Mouse (Mus musculus): ENCODE data around the gene Slu7. TPM values are rescaled to one million over a fixed set of nuclear protein-coding genes. Genes with fewer than 3 reads are reported as not detected.

Slu7 gene
- polyA plus RNA-seq, 1 experiment = 4.1 TPM

DNA sequence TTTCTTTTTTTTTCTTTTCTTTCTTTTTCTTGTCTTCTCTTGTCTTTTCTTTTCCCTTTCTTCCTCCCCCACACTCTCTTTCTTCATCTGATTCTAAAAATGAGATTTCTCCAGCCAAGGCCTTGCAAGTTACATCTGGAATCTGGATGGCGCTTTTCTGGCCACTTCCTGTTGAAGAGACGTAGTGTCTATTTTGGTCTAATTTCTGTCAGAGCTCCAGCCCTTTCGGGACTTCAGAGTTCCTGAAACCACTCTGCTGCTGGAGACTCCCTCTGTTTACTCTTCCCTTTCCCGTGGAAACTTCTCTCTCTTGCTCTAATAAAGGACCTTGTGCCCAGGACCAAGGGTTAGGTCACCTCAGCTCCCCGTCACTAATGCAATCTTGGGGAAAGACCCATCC, 36.6 kb downstream of the Slu7 start:
- TF ChIP-seq POLR2A (IDR thresholded peaks at IDR 0.05; ENCODE audit: control insufficient read depth, extremely low read depth, insufficient read depth, low read length, poor library complexity) (no peak), CTCF (IDR thresholded peaks at IDR 0.05; ENCODE audit: borderline replicate concordance, control insufficient read depth, extremely low read depth, insufficient read depth, low read length, poor library complexity) (no peak)
- no peak overlapping the region for H3K27ac ChIP-seq (ENCODE audit: control insufficient read depth, insufficient read depth, low read length)
- DNase-seq = no peak
- 32% methylated on average over 5 of the region's 5 CpGs for WGBS
- no peaks in the 10 kb centered on the region for H3K27me3 ChIP-seq (ENCODE audit: control insufficient read depth, insufficient read depth, low read length)
- peaks cover 4% of the 10 kb centered on the region; the same call in 1 of the 2 replicates for H3K4me1 ChIP-seq (replicated peaks; ENCODE audit: control insufficient read depth, insufficient read depth, low read length)
- no peaks in the 10 kb centered on the region for H3K36me3 ChIP-seq (ENCODE audit: control insufficient read depth, insufficient read depth, low read length)
- H3K4me3 ChIP-seq (ENCODE audit: control insufficient read depth, insufficient read depth, low read length) = no peak overlapping the region

DNA sequence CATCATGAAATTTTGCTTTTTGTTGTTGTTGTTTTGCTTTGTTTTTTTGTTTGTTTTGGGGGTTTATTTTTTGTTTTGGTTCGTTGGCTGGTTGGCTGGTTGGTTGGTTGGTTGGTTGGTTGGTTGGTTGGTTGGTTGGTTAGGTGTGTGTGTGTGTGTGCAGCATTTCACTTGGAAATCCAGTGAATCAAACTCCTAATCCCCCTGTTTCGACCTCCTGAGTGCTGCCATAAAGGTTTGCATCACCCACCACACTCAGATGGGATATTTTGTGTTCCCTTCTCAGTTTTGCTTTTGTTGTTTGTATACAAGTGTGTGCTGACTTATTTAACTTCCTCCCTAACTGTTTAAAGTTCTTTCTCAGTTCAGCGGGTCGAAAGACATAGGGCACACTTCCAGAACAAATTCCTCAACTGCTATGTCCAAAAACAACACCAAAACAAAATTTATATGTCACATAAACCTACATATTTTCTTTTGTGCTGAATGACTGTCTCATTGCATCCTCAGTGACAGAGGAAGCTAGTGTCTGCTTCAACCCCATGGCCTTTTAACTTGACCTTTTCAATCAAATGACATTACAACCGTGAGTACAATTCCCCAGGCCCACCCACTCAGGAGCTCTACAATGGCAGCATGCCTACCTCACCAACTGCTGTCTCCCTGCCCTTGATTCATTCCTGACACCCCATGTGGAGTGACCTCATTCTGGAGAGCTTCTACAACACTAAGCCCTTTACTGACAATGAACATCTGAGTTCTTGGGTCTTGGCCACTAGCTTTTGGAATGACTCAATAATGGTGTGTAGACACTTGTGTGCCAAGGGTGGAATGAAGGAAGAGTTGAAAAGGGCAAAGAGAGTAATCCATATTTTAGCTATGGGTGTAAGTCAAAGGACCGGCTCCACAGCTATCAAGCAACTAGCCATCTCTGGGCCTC, 37.6 kb downstream of the Slu7 start:
- Histone ChIP-seq H3K27me3 (ENCODE audit: control insufficient read depth, insufficient read depth, low read length) (no peaks in the 10 kb centered on the region), H3K36me3 (ENCODE audit: control insufficient read depth, insufficient read depth, low read length) (no peaks in the 10 kb centered on the region), H3K4me3 (ENCODE audit: control insufficient read depth, insufficient read depth, low read length) (no peak overlapping the region), H3K4me1 (replicated peaks; ENCODE audit: control insufficient read depth, insufficient read depth, low read length) (peaks cover 4% of the 10 kb centered on the region; the same call in 1 of the 2 replicates), H3K27ac (ENCODE audit: control insufficient read depth, insufficient read depth, low read length) (no peak overlapping the region)
- WGBS = 86% methylated on average over 6 of the region's 6 CpGs
- TF ChIP-seq CTCF (IDR thresholded peaks at IDR 0.05; ENCODE audit: borderline replicate concordance, control insufficient read depth, extremely low read depth, insufficient read depth, low read length, poor library complexity) (no peak), POLR2A (IDR thresholded peaks at IDR 0.05; ENCODE audit: control insufficient read depth, extremely low read depth, insufficient read depth, low read length, poor library complexity) (no peak)
- DNase-seq = no peak

DNA sequence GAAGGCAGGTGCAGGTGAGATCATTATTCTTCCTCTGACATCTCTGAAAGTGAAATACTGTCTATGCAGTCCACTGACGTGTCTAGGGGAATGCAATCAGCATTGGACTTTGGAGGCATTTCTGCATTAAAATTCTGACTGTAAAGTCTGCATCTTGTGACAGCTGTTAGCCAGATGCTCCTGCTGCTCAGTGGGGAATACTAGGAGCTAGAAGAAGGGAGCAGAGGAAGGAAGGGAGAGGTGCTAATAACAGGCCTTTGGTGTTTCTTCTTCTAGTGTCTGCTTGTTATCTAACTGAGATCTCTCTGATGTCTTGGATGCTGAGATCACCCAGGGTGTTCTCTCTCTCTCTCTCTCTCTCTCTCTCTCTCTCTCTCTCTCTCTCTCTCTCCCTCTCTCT, 39.6 kb downstream of the Slu7 start:
- Histone ChIP-seq H3K27ac (ENCODE audit: control insufficient read depth, insufficient read depth, low read length) (no peak overlapping the region), H3K36me3 (ENCODE audit: control insufficient read depth, insufficient read depth, low read length) (no peaks in the 10 kb centered on the region), H3K4me3 (ENCODE audit: control insufficient read depth, insufficient read depth, low read length) (no peak overlapping the region), H3K27me3 (ENCODE audit: control insufficient read depth, insufficient read depth, low read length) (no peaks in the 10 kb centered on the region), H3K4me1 (replicated peaks; ENCODE audit: control insufficient read depth, insufficient read depth, low read length) (peaks cover 4% of the 10 kb centered on the region; the same call in 1 of the 2 replicates)
- 82% methylated on average over 1 of the region's 1 CpGs for WGBS
- TF ChIP-seq CTCF (IDR thresholded peaks at IDR 0.05; ENCODE audit: borderline replicate concordance, control insufficient read depth, extremely low read depth, insufficient read depth, low read length, poor library complexity) = no peak
- no peak for TF ChIP-seq POLR2A (IDR thresholded peaks at IDR 0.05; ENCODE audit: control insufficient read depth, extremely low read depth, insufficient read depth, low read length, poor library complexity)
- DNase-seq = no peak

DNA sequence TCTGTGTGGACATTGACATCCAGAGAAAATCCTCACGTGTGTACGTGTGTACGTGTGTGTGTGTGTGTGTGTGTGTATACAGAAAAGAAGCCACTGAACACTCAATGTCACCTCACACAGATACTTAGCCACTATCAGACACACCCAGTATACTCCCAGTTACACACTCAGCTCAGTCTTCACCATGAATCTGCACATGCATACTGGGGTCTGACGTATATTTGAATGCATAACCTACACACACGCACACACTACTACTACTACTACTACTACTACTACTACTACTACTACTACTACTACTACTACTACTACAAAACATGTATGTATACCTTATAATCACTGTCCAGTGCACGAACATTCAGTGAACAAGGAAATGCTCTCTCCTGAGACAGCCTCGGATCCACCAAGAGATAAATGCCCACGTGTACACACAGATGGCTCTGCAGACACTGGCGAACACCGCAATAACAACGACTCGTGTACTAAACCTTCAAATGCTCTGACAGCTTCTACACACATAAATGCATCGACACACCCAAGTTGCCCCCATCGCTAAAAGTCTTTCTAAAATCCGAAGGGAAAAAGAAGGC, 40.2 kb downstream of the Slu7 start:
- no peak for TF ChIP-seq POLR2A (IDR thresholded peaks at IDR 0.05; ENCODE audit: control insufficient read depth, extremely low read depth, insufficient read depth, low read length, poor library complexity)
- no peak for TF ChIP-seq CTCF (IDR thresholded peaks at IDR 0.05; ENCODE audit: borderline replicate concordance, control insufficient read depth, extremely low read depth, insufficient read depth, low read length, poor library complexity)
- 70% methylated on average over 15 of the region's 15 CpGs for WGBS
- Histone ChIP-seq H3K27ac (ENCODE audit: control insufficient read depth, insufficient read depth, low read length) (no peak overlapping the region), H3K36me3 (ENCODE audit: control insufficient read depth, insufficient read depth, low read length) (no peaks in the 10 kb centered on the region), H3K27me3 (ENCODE audit: control insufficient read depth, insufficient read depth, low read length) (no peaks in the 10 kb centered on the region), H3K4me1 (replicated peaks; ENCODE audit: control insufficient read depth, insufficient read depth, low read length) (peaks cover 4% of the 10 kb centered on the region; the same call in 1 of the 2 replicates), H3K4me3 (ENCODE audit: control insufficient read depth, insufficient read depth, low read length) (no peak overlapping the region)
- no peak for DNase-seq

DNA sequence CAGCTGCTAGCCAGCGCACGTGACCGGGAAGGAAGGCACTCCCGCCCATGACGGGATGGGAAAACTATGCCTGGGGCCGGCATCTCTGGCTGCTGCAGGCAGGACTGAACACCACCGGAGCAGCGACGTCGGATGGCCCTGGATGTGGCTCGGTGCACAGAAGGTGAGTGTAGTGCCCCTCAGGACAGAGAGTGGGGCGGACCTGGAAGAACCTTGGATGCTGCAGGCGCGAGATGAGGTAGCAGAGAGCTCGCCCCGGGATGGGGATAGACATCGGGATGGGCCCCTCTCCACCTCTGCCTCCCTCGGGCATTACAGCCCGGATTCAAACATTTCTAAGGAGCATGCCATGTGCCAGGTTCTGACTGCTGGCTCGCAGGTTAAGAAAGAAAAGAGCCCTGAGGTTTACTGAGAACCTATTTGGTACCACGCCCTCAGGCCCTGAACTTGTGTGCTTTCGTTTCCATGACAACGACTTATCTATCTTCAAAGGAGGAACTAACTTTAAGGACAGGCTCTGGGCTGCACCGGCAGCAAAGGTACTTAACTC, 40.8 kb downstream of the Slu7 start, which contains the start of gene C1qtnf2:
C1qtnf2 (plus strand) TSS at position 52 of the 550 bp plus-strand sequence.
- no peaks in the 10 kb centered on the region for H3K36me3 ChIP-seq (ENCODE audit: control insufficient read depth, insufficient read depth, low read length)
- H3K27ac ChIP-seq (ENCODE audit: control insufficient read depth, insufficient read depth, low read length) = no peak within 1 kb of the TSS
- H3K27me3 ChIP-seq (ENCODE audit: control insufficient read depth, insufficient read depth, low read length) = no peaks in the 10 kb centered on the region
- WGBS = 15% methylated on average over 24 of the region's 24 CpGs
- DNase-seq = no peak
- no peak within 1 kb of the TSS for H3K4me3 ChIP-seq (ENCODE audit: control insufficient read depth, insufficient read depth, low read length)
- peaks cover 4% of the 10 kb centered on the region; the same call in 1 of the 2 replicates for H3K4me1 ChIP-seq (replicated peaks; ENCODE audit: control insufficient read depth, insufficient read depth, low read length)
- no peak for TF ChIP-seq POLR2A (IDR thresholded peaks at IDR 0.05; ENCODE audit: control insufficient read depth, extremely low read depth, insufficient read depth, low read length, poor library complexity)
- no peak for TF ChIP-seq CTCF (IDR thresholded peaks at IDR 0.05; ENCODE audit: borderline replicate concordance, control insufficient read depth, extremely low read depth, insufficient read depth, low read length, poor library complexity)

DNA sequence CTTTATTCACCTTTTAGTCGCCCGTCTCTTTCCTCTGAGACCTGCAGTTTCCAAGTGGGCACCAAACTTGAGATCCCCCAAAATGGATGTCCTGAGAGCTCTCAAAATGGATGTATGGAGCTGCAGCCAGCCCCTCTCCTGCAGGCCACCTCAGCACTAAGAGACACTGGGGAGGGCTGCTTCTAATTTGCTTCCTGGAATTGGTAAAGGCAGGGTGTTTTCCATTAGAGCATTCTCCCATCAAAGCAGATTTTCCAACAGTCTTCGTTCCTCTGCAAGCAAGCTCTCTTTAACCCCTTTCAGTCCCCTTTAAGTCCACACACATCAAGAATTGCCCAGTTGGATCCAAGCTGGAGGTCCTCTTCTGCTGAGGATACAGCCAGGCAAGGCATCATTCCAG, 45.8 kb downstream of the Slu7 start:
- H3K36me3 ChIP-seq (ENCODE audit: control insufficient read depth, insufficient read depth, low read length) = no peaks in the 10 kb centered on the region
- 95% methylated on average over 3 of the region's 3 CpGs for WGBS
- H3K4me1 ChIP-seq (replicated peaks; ENCODE audit: control insufficient read depth, insufficient read depth, low read length) = peaks cover 2% of the 10 kb centered on the region; the same call in 1 of the 2 replicates
- no peak for DNase-seq
- no peak overlapping the region for H3K4me3 ChIP-seq (ENCODE audit: control insufficient read depth, insufficient read depth, low read length)
- H3K27ac ChIP-seq (ENCODE audit: control insufficient read depth, insufficient read depth, low read length) = no peak overlapping the region
- no peaks in the 10 kb centered on the region for H3K27me3 ChIP-seq (ENCODE audit: control insufficient read depth, insufficient read depth, low read length)
- TF ChIP-seq CTCF (IDR thresholded peaks at IDR 0.05; ENCODE audit: borderline replicate concordance, control insufficient read depth, extremely low read depth, insufficient read depth, low read length, poor library complexity) = no peak
- no peak for TF ChIP-seq POLR2A (IDR thresholded peaks at IDR 0.05; ENCODE audit: control insufficient read depth, extremely low read depth, insufficient read depth, low read length, poor library complexity)
